ENCODE assay signal across 10 mouse cellular contexts in genomic region chr5:72269652-72270051, GRCm38 (mm10).
DNase-seq lines count a peak whose midpoint lies in the region; ATAC-seq and TF ChIP-seq lines count a peak whose summit lies in the region.
"Had no signal": no experiment of that assay in that cellular context is flagged by ENCODE, and none has a peak within 500 bp of the region (broad histone marks: within the 10 kb centered on the region; RNA-seq: fewer than 3 reads in every experiment).

No protein-coding gene starts in this region.

- H3K9me3 ChIP-seq in forebrain, embryonic 16.5 days (ENCODE audit: control insufficient read depth, low read length), result no peaks in the 10 kb centered on the region
- no peaks in the 10 kb centered on the region for H3K9me3 ChIP-seq in forebrain, embryonic 10.5 days
- no peaks in the 10 kb centered on the region for H3K9me3 ChIP-seq in liver, embryonic 11.5 days (ENCODE audit: control insufficient read depth, low read length)
- H3K9me3 ChIP-seq: heart, embryonic 15.5 days; megakaryocyte, embryonic 14.5 days had no signal

- TF ChIP-seq CTCF in liver, adult 2 months (IDR thresholded peaks at IDR 0.05; ENCODE audit: low read depth, low read length), result peak; percentile 44
- TF ChIP-seq CTCF in Patski (IDR thresholded peaks at IDR 0.05), result peak; percentile 64

- POLR2A ChIA-PET in Patski (lab: Charles Lee), result no interaction called here

- H3K79me2 ChIP-seq in liver, adult 2 months (ENCODE audit: control insufficient read depth, insufficient read depth, low read length), result no peaks in the 10 kb centered on the region

- no peak for DNase-seq in forebrain, embryonic 10.5 days (ENCODE audit: extremely low spot score, low spot score)
- DNase-seq in liver, adult 2 months (ENCODE audit: extremely low read depth, low read depth, low spot score), result peak; percentile 26
- no peak for DNase-seq in liver, embryonic 11.5 days (ENCODE audit: low spot score)
- no peak for DNase-seq in Patski (ENCODE audit: low read depth, low spot score)
- DNase-seq in splenic B cell, adult 2 months (ENCODE audit: low read depth, low spot score), result peak; percentile 80
- no peak for DNase-seq in urinary bladder, adult 2 months (ENCODE audit: low spot score)

- no peak overlapping the region for H3K9ac ChIP-seq in forebrain, embryonic 16.5 days (replicated peaks; ENCODE audit: low read depth, low read length)
- no peak overlapping the region for H3K9ac ChIP-seq in liver, adult 2 months (ENCODE audit: low read depth, low read length)
- no peak overlapping the region for H3K9ac ChIP-seq in liver, embryonic 11.5 days (ENCODE audit: low read depth, low read length)
- H3K9ac ChIP-seq: heart, embryonic 15.5 days had no signal

- no peaks in the 10 kb centered on the region for H3K36me3 ChIP-seq in forebrain, embryonic 16.5 days (ENCODE audit: control insufficient read depth, insufficient read depth)
- 0 out of 2 replicates have a peak, but pooled peaks cover 4% of the 10 kb centered on the region for H3K36me3 ChIP-seq in forebrain, embryonic 10.5 days (replicated peaks)
- peaks cover 11% of the 10 kb centered on the region; the same call in 1 of the 2 replicates for H3K36me3 ChIP-seq in liver, adult 2 months (ENCODE audit: control insufficient read depth, insufficient read depth, low read length)
- peaks cover 5% of the 10 kb centered on the region; the same call in 1 of the 2 replicates for H3K36me3 ChIP-seq in liver, embryonic 11.5 days (ENCODE audit: control insufficient read depth, insufficient read depth, low read length)
- peaks cover 11% of the 10 kb centered on the region for H3K36me3 ChIP-seq in splenic B cell, adult 2 months (ENCODE audit: control insufficient read depth, insufficient read depth, low read length, poor library complexity, severe bottlenecking)

- WGBS in forebrain, embryonic 16.5 days, result 53% methylated on average over 8 of the region's 8 CpGs
- WGBS in forebrain, embryonic 10.5 days, result 53% methylated on average over 8 of the region's 8 CpGs
- 47% methylated on average over 8 of the region's 8 CpGs for WGBS in liver, adult 2 months
- WGBS in liver, embryonic 11.5 days, result 57% methylated on average over 8 of the region's 8 CpGs

- no peak overlapping the region for H3K4me3 ChIP-seq in forebrain, embryonic 16.5 days (replicated peaks; ENCODE audit: low read length)
- no peak overlapping the region for H3K4me3 ChIP-seq in forebrain, embryonic 10.5 days
- no peak overlapping the region for H3K4me3 ChIP-seq in liver, adult 2 months (ENCODE audit: insufficient read depth, low read depth, low read length)
- H3K4me3 ChIP-seq in liver, embryonic 11.5 days (ENCODE audit: low read depth, low read length), result no peak overlapping the region
- H3K4me3 ChIP-seq: heart, embryonic 15.5 days; megakaryocyte, embryonic 14.5 days had no signal

- no peak overlapping the region for H3K4me2 ChIP-seq in forebrain, embryonic 16.5 days (ENCODE audit: low read length)
- no peak overlapping the region for H3K4me2 ChIP-seq in liver, embryonic 11.5 days
- H3K4me2 ChIP-seq: heart, embryonic 15.5 days had no signal

- no peak overlapping the region for H3K27ac ChIP-seq in forebrain, embryonic 16.5 days (ENCODE audit: low read length)
- H3K27ac ChIP-seq in forebrain, embryonic 10.5 days, result no peak overlapping the region
- no peak overlapping the region for H3K27ac ChIP-seq in liver, adult 2 months (replicated peaks; ENCODE audit: insufficient read depth, low read depth, low read length)
- no peak overlapping the region for H3K27ac ChIP-seq in liver, embryonic 11.5 days (ENCODE audit: low read depth, low read length)
- H3K27ac ChIP-seq: heart, embryonic 15.5 days had no signal

- H3K4me1 ChIP-seq in forebrain, embryonic 16.5 days (replicated peaks; ENCODE audit: control insufficient read depth, insufficient read depth, low read length), result no peaks in the 10 kb centered on the region
- H3K4me1 ChIP-seq in forebrain, embryonic 10.5 days, result no peaks in the 10 kb centered on the region
- H3K4me1 ChIP-seq in liver, adult 2 months (ENCODE audit: control insufficient read depth, insufficient read depth, low read length), result no peaks in the 10 kb centered on the region
- H3K4me1 ChIP-seq in liver, embryonic 11.5 days (replicated peaks; ENCODE audit: control insufficient read depth, insufficient read depth, low read length), result no peaks in the 10 kb centered on the region
- H3K4me1 ChIP-seq: heart, embryonic 15.5 days; megakaryocyte, embryonic 14.5 days had no signal

- in situ Hi-C loops in Patski (cut with MboI; ENCODE audit: low pct_unique_long_range_greater_than_20kb), result loop anchor here (5.0 to 25.0 kb wide), 2 partner anchors 97 to 757 kb away; no protein-coding TSS in a partner anchor

- TF ChIP-seq POLR2A in liver, adult 2 months (IDR thresholded peaks at IDR 0.05; ENCODE audit: extremely low read depth, insufficient read depth, low read length), result no peak

- no peaks in the 10 kb centered on the region for H3K27me3 ChIP-seq in forebrain, embryonic 16.5 days (replicated peaks; ENCODE audit: control insufficient read depth, insufficient read depth, low read length)
- no peaks in the 10 kb centered on the region for H3K27me3 ChIP-seq in forebrain, embryonic 10.5 days (ENCODE audit: poor library complexity, severe bottlenecking)
- H3K27me3 ChIP-seq in liver, adult 2 months (ENCODE audit: control insufficient read depth, insufficient read depth, low read length), result no peaks in the 10 kb centered on the region
- no peaks in the 10 kb centered on the region for H3K27me3 ChIP-seq in liver, embryonic 11.5 days (replicated peaks; ENCODE audit: control insufficient read depth, insufficient read depth, low read length)
- H3K27me3 ChIP-seq in Patski, result no peaks in the 10 kb centered on the region
- H3K27me3 ChIP-seq in splenic B cell, adult 2 months (ENCODE audit: control insufficient read depth, insufficient read depth, low read length, poor library complexity, severe bottlenecking), result no peaks in the 10 kb centered on the region
- H3K27me3 ChIP-seq: heart, embryonic 15.5 days; megakaryocyte, embryonic 14.5 days had no signal

- peak; percentile 54; the same call in 1 of the 2 replicates for ATAC-seq in forebrain, embryonic 16.5 days
- no peak; the same call in 1 of the 2 replicates for ATAC-seq in liver, embryonic 11.5 days (replicated peaks; ENCODE audit: low FRiP score)
- ATAC-seq in Patski, result no peak
- peak; percentile 67 for ATAC-seq in inflammation-experienced regulatory T-cells, adult 6 months

- CTCF ChIA-PET in Patski (lab: Charles Lee), result interaction anchor here (0.9 to 1.7 kb wide), 5 partner anchors 16 to 97 kb away, joined by 3 to 9 read pairs (median 5); no protein-coding TSS in a partner anchor

Comparison
In these comparisons a context has a peak if more than half of its experiments do, and no peak if none do; other contexts are left out.
1. DNase-seq: peak in liver, adult 2 months (single experiment) and splenic B cell, adult 2 months (single experiment); none in forebrain, embryonic 10.5 days (single experiment), liver, embryonic 11.5 days (single experiment), Patski (single experiment) and urinary bladder, adult 2 months (single experiment).
2. ATAC-seq: peak in forebrain, embryonic 16.5 days (single experiment) and inflammation-experienced regulatory T-cells, adult 6 months (single experiment); none in liver, embryonic 11.5 days (single experiment) and Patski (single experiment).